Comparison of ENCODE assay signal across 8 mouse cellular contexts in genomic region chr13:94063156-94063555, GRCm38 (mm10). TPM values are rescaled to one million over a fixed set of nuclear protein-coding genes. Genes with fewer than 3 reads are reported as not detected.
A peak's percentile ranks its signal among the peaks of the same experiment; 100 is the strongest.
DNase-seq lines count a peak whose midpoint lies in the region; ATAC-seq and TF ChIP-seq lines count a peak whose summit lies in the region.

No protein-coding gene starts in this region.

- TF ChIP-seq POLR2A in kidney, adult 2 months (IDR thresholded peaks at IDR 0.05; ENCODE audit: low read depth, low read length) = no peak

- peaks cover 5% of the 10 kb centered on the region; the same call in 1 of the 2 replicates for H3K27me3 ChIP-seq in forebrain, postnatal 0 days (ENCODE audit: insufficient read depth, low read length)
- H3K27me3 ChIP-seq in forebrain, embryonic 15.5 days = no peaks in the 10 kb centered on the region
- H3K27me3 ChIP-seq in embryonic facial prominence, embryonic 11.5 days (ENCODE audit: control insufficient read depth, insufficient read depth, low read length) = no peaks in the 10 kb centered on the region
- no peaks in the 10 kb centered on the region for H3K27me3 ChIP-seq in kidney, adult 2 months (replicated peaks; ENCODE audit: control insufficient read depth, insufficient read depth, low read length)

- no peak for ATAC-seq in forebrain, postnatal 0 days
- no peak for ATAC-seq in forebrain, embryonic 15.5 days (replicated peaks)
- ATAC-seq in embryonic facial prominence, embryonic 11.5 days (replicated peaks; ENCODE audit: insufficient number of reproducible peaks, low FRiP score, low TSS enrichment, low read depth) = no peak

- H3K9me3 ChIP-seq in forebrain, postnatal 0 days (ENCODE audit: low read length) = no peaks in the 10 kb centered on the region
- H3K9me3 ChIP-seq in forebrain, embryonic 15.5 days = no peaks in the 10 kb centered on the region
- H3K9me3 ChIP-seq in embryonic facial prominence, embryonic 11.5 days (replicated peaks; ENCODE audit: control insufficient read depth, low read length) = no peaks in the 10 kb centered on the region

- 49% methylated on average over 8 of the region's 8 CpGs for WGBS in forebrain, postnatal 0 days
- WGBS in forebrain, embryonic 15.5 days = 48% methylated on average over 8 of the region's 8 CpGs
- WGBS in embryonic facial prominence, embryonic 11.5 days = 40% methylated on average over 8 of the region's 8 CpGs
- 46% methylated on average over 8 of the region's 8 CpGs for WGBS in kidney, adult 2 months

- peak; percentile 27 for TF ChIP-seq CTCF in forebrain, postnatal 0 days (IDR thresholded peaks at IDR 0.05; ENCODE audit: low read depth)
- TF ChIP-seq CTCF in kidney, adult 2 months (conservative IDR thresholded peaks at IDR 0.05; ENCODE audit: insufficient read depth, insufficient read length, low read depth, low read length) = 0 out of 2 replicates have a peak, but pooled peaks have one; percentile 30

- H3K9ac ChIP-seq in forebrain, postnatal 0 days = no peak overlapping the region
- no peak overlapping the region for H3K9ac ChIP-seq in forebrain, embryonic 15.5 days (replicated peaks)
- no peak overlapping the region for H3K9ac ChIP-seq in embryonic facial prominence, embryonic 11.5 days (replicated peaks; ENCODE audit: low read length)

- H3K27ac ChIP-seq in forebrain, postnatal 0 days (ENCODE audit: low read depth, low read length) = no peak overlapping the region
- H3K27ac ChIP-seq in forebrain, embryonic 15.5 days (replicated peaks) = no peak overlapping the region
- no peak overlapping the region for H3K27ac ChIP-seq in embryonic facial prominence, embryonic 11.5 days (replicated peaks; ENCODE audit: low read depth, low read length)
- no peak overlapping the region for H3K27ac ChIP-seq in kidney, adult 2 months (ENCODE audit: insufficient read depth, low read depth, low read length)

- no peak for DNase-seq in forebrain, postnatal 0 days
- no peak for DNase-seq in embryonic facial prominence, embryonic 11.5 days (ENCODE audit: low spot score)
- peak; percentile 30 for DNase-seq in kidney, adult 2 months
- peak; percentile 57 for DNase-seq in lung, postnatal 10 days
- DNase-seq in cerebellum, postnatal 10 days = no peak
- no peak for DNase-seq in right cerebral cortex, postnatal 10 days (ENCODE audit: low spot score in 2 of 2)
- no peak for DNase-seq in urinary bladder, adult 18-20 months (ENCODE audit: low spot score in 2 of 2)

- no peaks in the 10 kb centered on the region for H3K4me1 ChIP-seq in forebrain, postnatal 0 days (ENCODE audit: insufficient read depth)
- peaks cover 19% of the 10 kb centered on the region for H3K4me1 ChIP-seq in forebrain, embryonic 15.5 days
- H3K4me1 ChIP-seq in embryonic facial prominence, embryonic 11.5 days (ENCODE audit: control insufficient read depth, insufficient read depth, low read length) = peaks cover 7% of the 10 kb centered on the region
- H3K4me1 ChIP-seq in kidney, adult 2 months (ENCODE audit: control insufficient read depth, insufficient read depth, low read length) = peaks cover 15% of the 10 kb centered on the region

- no peak overlapping the region for H3K4me3 ChIP-seq in forebrain, postnatal 0 days (ENCODE audit: low read depth, low read length)
- no peak overlapping the region for H3K4me3 ChIP-seq in forebrain, embryonic 15.5 days
- no peak overlapping the region for H3K4me3 ChIP-seq in embryonic facial prominence, embryonic 11.5 days (ENCODE audit: low read depth, low read length)
- H3K4me3 ChIP-seq in kidney, adult 2 months (ENCODE audit: insufficient read depth, low read depth, low read length) = no peak overlapping the region

- no peak overlapping the region for H3K4me2 ChIP-seq in forebrain, postnatal 0 days (ENCODE audit: low read depth)
- no peak overlapping the region for H3K4me2 ChIP-seq in forebrain, embryonic 15.5 days (replicated peaks)
- peak overlapping the region; percentile 22 for H3K4me2 ChIP-seq in embryonic facial prominence, embryonic 11.5 days (ENCODE audit: low read depth, low read length)

- no peaks in the 10 kb centered on the region for H3K36me3 ChIP-seq in forebrain, postnatal 0 days (ENCODE audit: insufficient read depth)
- no peaks in the 10 kb centered on the region for H3K36me3 ChIP-seq in forebrain, embryonic 15.5 days
- H3K36me3 ChIP-seq in embryonic facial prominence, embryonic 11.5 days (replicated peaks; ENCODE audit: control insufficient read depth, insufficient read depth, low read depth, low read length) = no peaks in the 10 kb centered on the region
- H3K36me3 ChIP-seq in kidney, adult 2 months (ENCODE audit: control insufficient read depth, insufficient read depth, low read length) = no peaks in the 10 kb centered on the region

RNA-seq across cellular contexts. Expression of gene Lhfpl2, which starts 5.6 kb away (rescaled TPM):
- 16.2 and 23.6 TPM in 2 replicates for total RNA-seq in forebrain, postnatal 0 days (2014; rRNA removed)
- polyA plus RNA-seq in forebrain, postnatal 0 days (2015; fragmentation: Nextera tagmentation; extraction: Ambion mirVana) = 9.8 and 13.3 TPM in 2 replicates
- 14.7 and 15.5 TPM in 2 replicates for polyA plus RNA-seq in forebrain, embryonic 15.5 days (2015; fragmentation: Nextera tagmentation; extraction: Ambion mirVana)
- 39.1 and 41.2 TPM in 2 replicates for polyA plus RNA-seq in embryonic facial prominence, embryonic 11.5 days (2014; fragmentation: Nextera tagmentation; extraction: Ambion mirVana)
- polyA plus RNA-seq in kidney, adult 2 months (2012; rRNA removed) = 11.3 and 17.9 TPM in 2 replicates

Comparison
In these comparisons a context has a peak if more than half of its experiments do, and no peak if none do; other contexts are left out.
1. DNase-seq: peak in kidney, adult 2 months (single experiment) and lung, postnatal 10 days (single experiment); none in forebrain, postnatal 0 days (single experiment), embryonic facial prominence, embryonic 11.5 days (single experiment), cerebellum, postnatal 10 days (0 of 2), right cerebral cortex, postnatal 10 days (0 of 2) and urinary bladder, adult 18-20 months (0 of 2).